Mouse (Mus musculus) thymus, adult 2 months (tissue): ENCODE measurements around the gene Ppp1r12a.

Experiments
- CTCF ChIP-seq: fragments of 200-500 bp; IDR thresholded peaks from 2 replicates; pipeline ENCODE4 v1.5.1; 2012; ENCODE audit warnings: mild to moderate bottlenecking, control low read depth, low read length, moderate library complexity, borderline replicate concordance; ENCODE audit not compliant: control insufficient read depth, poor library complexity, insufficient read depth; ENCODE audit errors: extremely low read depth
- POLR2A ChIP-seq: fragments of 200-500 bp; IDR thresholded peaks from 2 replicates; pipeline ENCODE4 v1.6.1; 2012; ENCODE audit warnings: mild to moderate bottlenecking, low read length, control low read depth, moderate library complexity; ENCODE audit not compliant: control insufficient read depth, poor library complexity, insufficient read depth; ENCODE audit errors: extremely low read depth

GRCm38 (mm10) chr10:108175885-108176284 is 13.9 kb downstream of the Ppp1r12a start:
- TF ChIP-seq CTCF: no peak
- no peak for TF ChIP-seq POLR2A
